Mouse (Mus musculus) stomach, postnatal 0 days (tissue): Measurements from ENCODE around the gene Prrt2. TPM values are rescaled to one million over a fixed set of nuclear protein-coding genes. Genes with fewer than 3 reads are reported as not detected.

Source experiments
- ATAC-seq: fragments of 200-750 bp; cut with Nextera tagmentation; 2 replicates; pipeline ENCODE4 v1.8.0; 2017; ENCODE audit not compliant: low FRiP score, low TSS enrichment
- DNase-seq: peaks from one replicate; pipeline ENCODE4 v3.0.0-alpha.2; 2016; ENCODE audit warnings: low spot score
- H3K27ac ChIP-seq: fragments of 300-500 bp; sonication (generic); replicated peaks from 2 replicates; pipeline ENCODE4 v1.5.1; 2014; ENCODE audit warnings: mild to moderate bottlenecking, control low read depth
- H3K27me3 ChIP-seq: fragments of 300-500 bp; sonication (generic); 2 replicates; pipeline ENCODE4 v1.6.1; 2014; ENCODE audit warnings: low read length; ENCODE audit not compliant: control insufficient read depth, insufficient read depth
- H3K36me3 ChIP-seq: fragments of 300-500 bp; sonication (generic); 2 replicates; pipeline ENCODE4 v1.6.1; 2014; ENCODE audit warnings: low read length, mixed read lengths; ENCODE audit not compliant: control insufficient read depth, insufficient read depth
- H3K4me1 ChIP-seq: fragments of 300-500 bp; sonication (generic); replicated peaks from 2 replicates; pipeline ENCODE4 v1.6.1; 2014; ENCODE audit warnings: antibody characterized with exemption; ENCODE audit not compliant: control insufficient read depth, insufficient read depth
- H3K4me2 ChIP-seq: fragments of 300-500 bp; sonication (generic); replicated peaks from 2 replicates; pipeline ENCODE4 v1.6.1; 2014; ENCODE audit warnings: low read depth, mild to moderate bottlenecking, control low read depth, moderate library complexity
- H3K4me3 ChIP-seq: fragments of 300-500 bp; sonication (generic); 2 replicates; pipeline ENCODE4 v1.5.1; 2014; ENCODE audit warnings: low read depth, low read length, control low read depth
- H3K9ac ChIP-seq: fragments of 300-500 bp; sonication (generic); 2 replicates; pipeline ENCODE4 v1.6.1; 2014; ENCODE audit warnings: mild to moderate bottlenecking, low read length, control low read depth, mixed read lengths
- H3K9me3 ChIP-seq: fragments of 300-500 bp; sonication (generic); 2 replicates; pipeline ENCODE4 v1.6.1; 2016; ENCODE audit warnings: low read length; ENCODE audit not compliant: control insufficient read depth
- CTCF ChIP-seq: IDR thresholded peaks from 2 replicates; pipeline ENCODE4 v1.5.1; 2016; ENCODE audit warnings: antibody characterized with exemption, low read depth, mild to moderate bottlenecking, moderate library complexity
- EP300 ChIP-seq: optimal IDR thresholded peaks from 2 replicates; pipeline ENCODE3; 2016; ENCODE audit warnings: antibody characterized with exemption
- WGBS: fragments of 180-500 bp; shearing (Covaris S2); extraction: QIAGEN DNeasy Blood & Tissue Kit; methylation state at CpG from one replicate; pipeline ENCODE4 v1.1.7; 2014; 5-methylcytosine and 5-hydroxymethylcytosine counted together
- microRNA-seq: library from miRNA; unstranded; fragments of <30 nt; microRNA quantifications from one replicate; pipeline ENCODE4, GENCODE M21; 2016
- polyA plus RNA-seq: library from polyadenylated mRNA; unstranded; fragments of >200 nt; fragmentation: Nextera tagmentation; extraction: Ambion mirVana; gene quantifications from 2 replicates; pipeline ENCODE4 v1.2.1, GENCODE M21; 2015

Prrt2 gene
- polyA plus RNA-seq, 1 experiment from 2014 or later = 1.7 TPM

- H3K36me3 ChIP-seq = peaks cover 11% of the 10 kb centered on the region; the same call in 1 of the 2 replicates
- TF ChIP-seq EP300 (no peak), CTCF (no peak)
- 0 out of 2 replicates have a peak, but pooled peaks cover 4% of the 10 kb centered on the region for H3K4me1 ChIP-seq
- DNase-seq (no peak), ATAC-seq (no peak)
- no peaks in the 10 kb centered on the region for H3K9me3 ChIP-seq
- 9% methylated on average over 8 of the region's 8 CpGs for WGBS
- no peaks in the 10 kb centered on the region for H3K27me3 ChIP-seq
- H3K9ac ChIP-seq = peak overlapping the region; percentile 98
- H3K27ac ChIP-seq = peak overlapping the region; percentile 61; the same call in 1 of the 2 replicates
- peak overlapping the region; percentile 90 for H3K4me2 ChIP-seq
- H3K4me3 ChIP-seq = peak overlapping the region; percentile 99
Measured at GRCm38 (mm10) chr7:126975493-126975892, 45.5 kb downstream of the Prrt2 start.

Small RNA genes within 50 kb of the gene (microRNA-seq; reads per million reads assigned to microRNA genes)
- not detected for gene Gm44343

Other genes with a start within 250 kb of the Prrt2 start
- 86.0 and 102 TPM in 2 replicates for gene Ypel3, start 244.3 kb downstream of the Prrt2 start, polyA plus RNA-seq
- 0.08 and 0.18 TPM in 2 replicates for gene Tbx6, start 239.7 kb downstream of the Prrt2 start, polyA plus RNA-seq
- 118 and 122 TPM in 2 replicates for gene Ppp4c, start 228.7 kb downstream of the Prrt2 start, polyA plus RNA-seq
- gene Fam57b, start 223.5 kb downstream of the Prrt2 start, polyA plus RNA-seq = 0.57 and 0.59 TPM in 2 replicates
- not detected in 2 replicates for gene 4930451I11Rik, start 189.6 kb downstream of the Prrt2 start, polyA plus RNA-seq
- gene Doc2a, start 173.8 kb downstream of the Prrt2 start, polyA plus RNA-seq = 0.15 and 0.41 TPM in 2 replicates
- gene Hirip3, start 159.2 kb downstream of the Prrt2 start, polyA plus RNA-seq = 5.7 and 7.6 TPM in 2 replicates
- gene Ino80e, start 158.8 kb downstream of the Prrt2 start, polyA plus RNA-seq = 31.0 and 34.4 TPM in 2 replicates
- gene Taok2, start 136.5 kb downstream of the Prrt2 start, polyA plus RNA-seq = 13.9 TPM in 2 replicates
- gene Tmem219, start 98.3 kb downstream of the Prrt2 start, polyA plus RNA-seq = 32.9 and 36.3 TPM in 2 replicates
- gene Kctd13, start 92.3 kb downstream of the Prrt2 start, polyA plus RNA-seq = 9.7 and 10.2 TPM in 2 replicates
- 0.28 and 0.40 TPM in 2 replicates for gene Asphd1, start 71.6 kb downstream of the Prrt2 start, polyA plus RNA-seq
- 1.5 and 1.6 TPM in 2 replicates for gene Sez6l2, start 70.6 kb downstream of the Prrt2 start, polyA plus RNA-seq
- gene Cdipt, start 45.3 kb downstream of the Prrt2 start, polyA plus RNA-seq = 79.3 and 80.4 TPM in 2 replicates
- gene Cdiptos, start 45.1 kb downstream of the Prrt2 start, polyA plus RNA-seq = 1.5 and 1.7 TPM in 2 replicates
- 49.5 and 50.0 TPM in 2 replicates for gene Mvp, start 6.6 kb downstream of the Prrt2 start, polyA plus RNA-seq
- gene Pagr1b, start 4.7 kb downstream of the Prrt2 start, polyA plus RNA-seq = 0.42 TPM in 1 of 2 replicates, not detected in the other
- 8.7 and 25.1 TPM in 2 replicates for gene Pagr1a, start 3.9 kb downstream of the Prrt2 start, polyA plus RNA-seq
- 12.0 and 27.5 TPM in 2 replicates for gene Gm42742, start 114 bp downstream of the Prrt2 start, polyA plus RNA-seq
- 21.3 and 25.5 TPM in 2 replicates for gene Maz, start 5.8 kb upstream of the Prrt2 start, polyA plus RNA-seq
- gene Kif22, start 21.3 kb upstream of the Prrt2 start, polyA plus RNA-seq = 20.8 and 24.4 TPM in 2 replicates
- 1.8 and 2.0 TPM in 2 replicates for gene Zg16, start 66.1 kb upstream of the Prrt2 start, polyA plus RNA-seq
- gene AI467606, start 70.1 kb upstream of the Prrt2 start, polyA plus RNA-seq = 4.0 and 4.1 TPM in 2 replicates
- gene Qprt, start 101.0 kb upstream of the Prrt2 start, polyA plus RNA-seq = 0.89 and 1.4 TPM in 2 replicates
- 0.21 and 0.22 TPM in 2 replicates for gene Spn, start 116.6 kb upstream of the Prrt2 start, polyA plus RNA-seq
- 22.8 and 25.2 TPM in 2 replicates for gene Cd2bp2, start 174.8 kb upstream of the Prrt2 start, polyA plus RNA-seq
- gene Tbc1d10b, start 187.3 kb upstream of the Prrt2 start, polyA plus RNA-seq = 11.7 and 12.1 TPM in 2 replicates
- gene Mylpf, start 187.7 kb upstream of the Prrt2 start, polyA plus RNA-seq = 11.7 and 15.9 TPM in 2 replicates
- 11.4 and 12.2 TPM in 2 replicates for gene Zfp553, start 211.8 kb upstream of the Prrt2 start, polyA plus RNA-seq
- 7.0 and 7.9 TPM in 2 replicates for gene Sept1, start 211.9 kb upstream of the Prrt2 start, polyA plus RNA-seq
- gene Zfp771, start 223.1 kb upstream of the Prrt2 start, polyA plus RNA-seq = 27.3 and 29.6 TPM in 2 replicates
- gene Dctpp1, start 239.5 kb upstream of the Prrt2 start, polyA plus RNA-seq = 79.8 and 84.5 TPM in 2 replicates